Comparison of ENCODE assay signal across 27 mouse cellular contexts in genomic region chrX:78563451-78563850, GRCm38 (mm10).
"Had no signal": no experiment of that assay in that cellular context is flagged by ENCODE, and none has a peak within 500 bp of the region (broad histone marks: within the 10 kb centered on the region; RNA-seq: fewer than 3 reads in every experiment).

No protein-coding gene starts in this region.

- H3K9me3 ChIP-seq: heart, embryonic 13.5 days; heart, embryonic 15.5 days; intestine, embryonic 15.5 days; limb, embryonic 10.5 days; limb, embryonic 12.5 days; liver, embryonic 13.5 days had no signal

- ATAC-seq: hindbrain, embryonic 16.5 days; inflammation-experienced regulatory T-cells, adult 6 months; intestine, embryonic 15.5 days; intestine, postnatal 0 days had no signal

- H3K36me3 ChIP-seq: heart, embryonic 13.5 days; heart, embryonic 15.5 days; intestine, embryonic 15.5 days; limb, embryonic 10.5 days; limb, embryonic 12.5 days; liver, embryonic 13.5 days had no signal

- H3K4me2 ChIP-seq: heart, embryonic 11.5 days; heart, embryonic 13.5 days; heart, embryonic 15.5 days; hindbrain, embryonic 14.5 days; intestine, embryonic 15.5 days; limb, embryonic 12.5 days; liver, embryonic 11.5 days; liver, embryonic 13.5 days had no signal

- H3K27ac ChIP-seq: gastrocnemius, adult 2 months; heart, adult 2 months; heart, embryonic 13.5 days; heart, embryonic 15.5 days; hindbrain, embryonic 14.5 days; intestine, embryonic 15.5 days; layer of hippocampus, adult 2 months; limb, embryonic 10.5 days; limb, embryonic 12.5 days; liver, embryonic 13.5 days had no signal

- H3K4me3 ChIP-seq: gastrocnemius, adult 2 months; heart, adult 2 months; heart, embryonic 13.5 days; heart, embryonic 15.5 days; intestine, embryonic 15.5 days; layer of hippocampus, adult 2 months; limb, embryonic 10.5 days; limb, embryonic 12.5 days; liver, embryonic 13.5 days had no signal

- H3K9ac ChIP-seq: heart, embryonic 13.5 days; heart, embryonic 15.5 days; hindbrain, embryonic 14.5 days; intestine, embryonic 15.5 days; limb, embryonic 12.5 days; liver, embryonic 13.5 days had no signal

- H3K4me1 ChIP-seq: heart, embryonic 13.5 days; heart, embryonic 15.5 days; intestine, embryonic 15.5 days; limb, embryonic 10.5 days; limb, embryonic 12.5 days; liver, embryonic 13.5 days had no signal

- DNase-seq: gastrocnemius, adult 2 months; gastrocnemius, postnatal 14 days; gastrocnemius, postnatal 36 days; heart, adult 11 months; heart, adult 2 months; heart, postnatal 14 days; heart, postnatal 36 days; kidney, adult 18-20 months; kidney, adult 8-10 months; kidney, postnatal 10 days; kidney, postnatal 25 days; kidney, postnatal 4 days; layer of hippocampus, postnatal 36 days; liver; liver, embryonic 13.5 days had no signal

- H3K27me3 ChIP-seq: heart, embryonic 13.5 days; heart, embryonic 15.5 days; intestine, embryonic 15.5 days; limb, embryonic 12.5 days; liver, embryonic 13.5 days had no signal
